Mouse (Mus musculus) C2C12 (cell line): Measurements from ENCODE around the gene Rnpc3. TPM values are rescaled to one million over a fixed set of nuclear protein-coding genes. Genes with fewer than 3 reads are reported as not detected.

Source experiments
- H3K27me3 ChIP-seq: one replicate; pipeline ENCODE4 v1.6.1; 2011; ENCODE audit not compliant: control insufficient read depth, insufficient read depth, insufficient read length
- H3K36me3 ChIP-seq: one replicate; pipeline ENCODE4 v1.6.1; 2011; ENCODE audit not compliant: control insufficient read depth, insufficient read depth
- H3K4me3 ChIP-seq: one replicate; pipeline ENCODE4 v1.5.1; 2011; ENCODE audit warnings: mild to moderate bottlenecking, control low read depth; ENCODE audit not compliant: poor library complexity, insufficient read depth, severe bottlenecking
- H3K79me2 ChIP-seq: one replicate; pipeline ENCODE4 v1.6.1; 2011; ENCODE audit not compliant: control insufficient read depth, insufficient read depth
- H3K79me3 ChIP-seq: one replicate; pipeline ENCODE4 v1.6.1; 2011; ENCODE audit warnings: low read depth, control low read depth
- H3ac ChIP-seq: one replicate; pipeline ENCODE3; 2011; ENCODE audit warnings: low read depth; ENCODE audit not compliant: control insufficient read depth, insufficient read length
- CEBPB ChIP-seq: IDR thresholded peaks from one replicate; pipeline ENCODE4 v1.6.1; 2011; ENCODE audit warnings: low read depth, mild to moderate bottlenecking, control low read depth, moderate library complexity
- CTCF ChIP-seq: IDR thresholded peaks from one replicate; pipeline ENCODE4 v1.5.1; 2011; ENCODE audit not compliant: control insufficient read depth, insufficient read depth, insufficient read length
- FOSL1 ChIP-seq: IDR thresholded peaks from one replicate; pipeline ENCODE4 v1.8.0; 2011; ENCODE audit warnings: mild to moderate bottlenecking, low read length; ENCODE audit not compliant: poor library complexity, insufficient read depth, severe bottlenecking
- MAX ChIP-seq: IDR thresholded peaks from one replicate; pipeline ENCODE4 v1.6.1; 2011; ENCODE audit warnings: mild to moderate bottlenecking, control low read depth
- MYOD1 ChIP-seq: IDR thresholded peaks from one replicate; pipeline ENCODE4 v1.6.1; 2011; ENCODE audit warnings: low read depth; ENCODE audit not compliant: control insufficient read depth, insufficient read length
- MYOG ChIP-seq: IDR thresholded peaks from one replicate; pipeline ENCODE4 v1.6.1; 2011; ENCODE audit not compliant: control insufficient read depth, insufficient read length; ENCODE audit errors: extremely low read depth
- USF1 ChIP-seq: IDR thresholded peaks from one replicate; pipeline ENCODE4 v1.6.1; 2011; ENCODE audit warnings: low read depth, mild to moderate bottlenecking, control low read depth, moderate library complexity
- polyA plus RNA-seq: library from polyadenylated mRNA; unstranded; fragments of >200 nt; fragmentation: generic; extraction: Trizol; gene quantifications from one replicate; pipeline ENCODE4 v1.2.1, GENCODE M21; 2012; ENCODE audit warnings: missing spikeins

Gene Rnpc3
- polyA plus RNA-seq, 1 experiment = 4.4 TPM

DNA sequence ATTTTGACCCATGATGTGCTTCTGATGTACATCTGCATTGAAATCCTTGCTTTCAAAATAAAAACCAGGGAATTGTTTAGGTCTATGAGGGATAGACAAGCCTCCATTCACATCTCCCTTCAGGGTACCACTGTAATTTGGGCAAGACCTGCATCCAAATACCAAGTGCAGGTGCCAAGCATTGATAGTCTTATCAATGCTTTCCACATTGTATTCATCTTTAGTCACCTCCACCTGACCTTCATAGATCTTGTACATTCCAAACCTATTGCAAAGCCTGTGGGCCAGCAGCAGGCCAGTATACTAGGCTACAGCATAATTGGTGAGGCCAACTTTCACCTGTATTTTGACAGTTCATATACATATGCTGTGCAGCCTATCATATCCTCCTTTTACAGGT is 1.7 kb upstream of the Rnpc3 start:
- no peak overlapping the region for H3K4me3 ChIP-seq
- TF ChIP-seq CTCF = no peak
- no peak for TF ChIP-seq MYOD1
- TF ChIP-seq CEBPB = no peak
- no peak for TF ChIP-seq FOSL1
- no peak for TF ChIP-seq MAX
- TF ChIP-seq MYOG = no peak
- no peak for TF ChIP-seq USF1
- H3ac ChIP-seq = no peak overlapping the region
- H3K36me3 ChIP-seq = peaks cover 19% of the 10 kb centered on the region
- peaks cover 26% of the 10 kb centered on the region for H3K79me2 ChIP-seq
- peaks cover 10% of the 10 kb centered on the region for H3K79me3 ChIP-seq
- H3K27me3 ChIP-seq = no peaks in the 10 kb centered on the region

- Histone ChIP-seq H3K27me3 (no peaks in the 10 kb centered on the region), H3ac (peak overlapping the region; percentile 97), H3K79me2 (peaks cover 35% of the 10 kb centered on the region), H3K36me3 (peaks cover 28% of the 10 kb centered on the region), H3K4me3 (peak overlapping the region; percentile 77), H3K79me3 (peaks cover 12% of the 10 kb centered on the region)
- TF ChIP-seq MYOD1 = no peak
- TF ChIP-seq MAX = no peak
- TF ChIP-seq USF1 = no peak
- no peak for TF ChIP-seq CTCF
Observed at GRCm38 (mm10) chr3:113630564-113630963, 615 bp upstream of the Rnpc3 start.

DNA sequence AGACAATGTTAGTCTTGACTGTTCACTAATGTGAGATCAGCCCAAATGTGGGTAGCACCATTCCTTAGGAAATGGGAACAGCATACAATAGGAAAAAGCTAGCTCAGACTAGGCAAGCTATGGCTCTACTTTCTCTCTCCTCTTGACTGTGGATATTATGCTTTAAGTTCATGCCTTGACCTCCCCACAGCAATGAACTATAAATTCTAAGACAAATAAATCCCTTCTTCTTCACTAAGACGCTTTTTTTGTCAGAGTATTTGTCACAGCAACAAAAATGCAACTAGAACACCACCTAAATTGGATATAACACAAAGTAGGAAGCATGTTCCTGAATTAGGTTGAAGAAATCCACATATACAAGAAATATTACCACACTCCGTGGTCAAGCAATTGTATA is 23.4 kb downstream of the Rnpc3 start, which contains the start of gene Amy1:
Amy1 (minus strand) TSS at position 101 of the 400 bp plus-strand sequence.
- no peak for TF ChIP-seq CTCF
- no peak for TF ChIP-seq MYOD1
- no peak for TF ChIP-seq CEBPB
- TF ChIP-seq USF1 = no peak
- TF ChIP-seq FOSL1 = no peak
- no peak for TF ChIP-seq MAX
- TF ChIP-seq MYOG = no peak
- H3K79me2 ChIP-seq = no peaks in the 10 kb centered on the region
- peaks cover 69% of the 10 kb centered on the region for H3K36me3 ChIP-seq
- H3K79me3 ChIP-seq = no peaks in the 10 kb centered on the region
- no peak within 1 kb of the TSS for H3ac ChIP-seq
- H3K27me3 ChIP-seq = no peaks in the 10 kb centered on the region
- H3K4me3 ChIP-seq = no peak within 1 kb of the TSS

DNA sequence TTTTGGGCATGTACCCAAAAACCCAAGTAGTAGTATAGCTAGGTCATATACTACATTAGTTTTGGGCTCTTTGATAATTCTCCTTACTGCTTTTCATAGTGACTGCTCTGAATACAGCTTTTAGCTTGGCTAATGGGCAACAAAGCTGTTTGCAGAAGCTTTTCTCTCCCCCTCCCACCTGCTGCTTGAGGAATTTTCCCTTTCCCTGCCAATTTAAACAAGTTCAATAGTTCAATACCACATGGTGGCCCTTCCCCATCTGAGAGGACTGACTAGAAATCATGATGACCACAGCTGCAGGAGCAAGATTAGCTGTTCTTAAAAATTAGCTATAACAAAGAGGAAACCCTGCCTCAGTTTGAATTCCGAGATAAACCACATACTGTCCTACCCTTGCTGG is 39.1 kb downstream of the Rnpc3 start:
- no peak overlapping the region for H3ac ChIP-seq
- no peaks in the 10 kb centered on the region for H3K79me3 ChIP-seq
- no peaks in the 10 kb centered on the region for H3K36me3 ChIP-seq
- no peaks in the 10 kb centered on the region for H3K79me2 ChIP-seq
- H3K27me3 ChIP-seq = no peaks in the 10 kb centered on the region
- TF ChIP-seq FOSL1 = no peak
- TF ChIP-seq CEBPB = no peak
- no peak for TF ChIP-seq USF1
- no peak for TF ChIP-seq CTCF
- no peak for TF ChIP-seq MYOD1
- no peak for TF ChIP-seq MYOG
- no peak for TF ChIP-seq MAX
- H3K4me3 ChIP-seq = no peak overlapping the region

DNA sequence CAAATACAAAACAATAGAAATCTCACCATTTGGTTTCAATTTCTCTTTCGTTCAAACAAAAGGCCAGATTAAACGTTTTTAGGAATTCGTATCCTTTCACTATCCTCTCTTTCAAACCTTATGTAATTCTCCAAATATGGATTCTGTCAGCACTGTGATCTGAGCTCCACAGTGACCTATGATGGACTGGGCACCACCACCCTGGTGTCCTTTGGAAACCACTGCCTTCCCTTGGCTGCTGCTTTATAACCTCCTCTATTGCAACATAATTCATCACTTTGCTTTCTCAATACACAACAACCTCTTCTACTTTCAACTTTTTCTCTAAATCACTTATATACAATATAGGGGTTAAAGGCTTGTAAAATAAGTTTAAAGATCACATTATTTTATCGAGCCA is 55.4 kb downstream of the Rnpc3 start:
- H3K27me3 ChIP-seq = no peaks in the 10 kb centered on the region
- no peaks in the 10 kb centered on the region for H3K79me3 ChIP-seq
- TF ChIP-seq FOSL1 (no peak), CEBPB (no peak), USF1 (no peak), MAX (no peak), MYOG (no peak), CTCF (no peak), MYOD1 (no peak)
- no peak overlapping the region for H3ac ChIP-seq
- no peaks in the 10 kb centered on the region for H3K36me3 ChIP-seq
- H3K79me2 ChIP-seq = no peaks in the 10 kb centered on the region
- no peak overlapping the region for H3K4me3 ChIP-seq

DNA sequence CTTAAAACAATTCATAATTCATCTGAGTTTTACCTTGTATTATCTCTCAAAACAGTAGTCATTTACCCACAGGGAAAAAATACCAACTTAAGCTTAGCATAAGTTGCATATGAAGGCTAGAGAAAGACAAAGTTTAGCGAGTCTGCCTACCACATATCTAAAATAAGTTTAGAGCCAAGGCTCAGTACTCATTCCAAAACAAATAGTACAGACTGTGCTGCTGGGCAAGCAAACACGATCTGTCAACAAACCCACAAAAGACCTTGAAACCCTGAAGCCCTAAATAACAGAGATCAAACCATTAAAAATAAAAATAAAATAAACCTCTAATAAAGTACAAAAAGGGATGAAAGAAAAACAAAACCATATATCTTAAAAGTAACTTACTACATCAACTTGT is 55.8 kb downstream of the Rnpc3 start:
- TF ChIP-seq MYOG = no peak
- no peak for TF ChIP-seq MYOD1
- no peak for TF ChIP-seq CTCF
- no peak for TF ChIP-seq MAX
- Histone ChIP-seq H3ac (no peak overlapping the region), H3K4me3 (no peak overlapping the region), H3K27me3 (no peaks in the 10 kb centered on the region), H3K36me3 (no peaks in the 10 kb centered on the region), H3K79me2 (no peaks in the 10 kb centered on the region), H3K79me3 (no peaks in the 10 kb centered on the region)

DNA sequence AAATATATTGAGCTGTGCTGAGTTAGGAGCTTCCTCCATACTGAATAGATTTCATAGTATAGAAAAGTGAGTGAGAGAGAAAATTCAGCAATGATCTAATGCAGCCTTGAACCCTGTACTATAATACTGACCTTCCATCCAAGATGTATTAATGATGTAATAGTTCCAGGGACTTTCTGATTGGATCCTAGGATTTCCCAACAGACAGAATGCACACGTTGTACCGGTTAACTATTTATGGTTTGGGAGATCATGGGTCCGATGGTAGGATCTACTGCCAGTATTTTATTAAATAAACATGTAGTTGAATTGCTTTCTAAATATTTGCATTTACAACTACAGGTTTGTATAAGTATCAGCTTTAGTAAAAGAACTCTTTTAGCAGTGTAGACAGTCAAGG is 57.8 kb downstream of the Rnpc3 start:
- H3K27me3 ChIP-seq = no peaks in the 10 kb centered on the region
- TF ChIP-seq MAX = no peak
- TF ChIP-seq USF1 = no peak
- no peak for TF ChIP-seq MYOD1
- no peak for TF ChIP-seq MYOG
- no peak for TF ChIP-seq FOSL1
- no peak for TF ChIP-seq CTCF
- no peak for TF ChIP-seq CEBPB
- H3K79me3 ChIP-seq = no peaks in the 10 kb centered on the region
- H3K36me3 ChIP-seq = no peaks in the 10 kb centered on the region
- H3K4me3 ChIP-seq = no peak overlapping the region
- no peak overlapping the region for H3ac ChIP-seq
- no peaks in the 10 kb centered on the region for H3K79me2 ChIP-seq
